Mouse (Mus musculus): Measurements from ENCODE around the gene Metrnl.

DNA sequence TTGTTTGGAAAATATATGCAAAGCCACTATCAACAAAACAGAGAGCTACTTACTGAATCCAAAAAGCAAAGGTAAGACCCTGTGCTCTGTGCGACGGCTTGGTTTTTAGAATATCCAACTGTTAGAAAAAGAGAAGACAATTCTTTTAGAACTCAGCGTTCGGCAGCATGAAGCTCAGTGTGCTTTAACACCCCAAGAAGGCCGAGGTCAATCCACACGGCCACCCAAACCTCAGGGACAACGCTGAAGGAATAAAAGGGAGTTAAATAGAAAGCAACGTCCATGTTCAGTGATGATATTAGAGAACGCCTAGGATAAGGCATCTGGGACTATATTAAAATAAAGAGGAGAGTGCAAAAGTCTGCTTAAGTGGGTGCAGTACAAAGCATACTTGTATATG lies 49.8 kb upstream of the Metrnl start:
- TF ChIP-seq CTCF (IDR thresholded peaks at IDR 0.05; ENCODE audit: low read depth, low read length) (no peak), GATA2 (IDR thresholded peaks at IDR 0.05; ENCODE audit: borderline replicate concordance, low read depth, low read length) (no peak)
